Mouse (Mus musculus) CH12.LX (cell line): ENCODE results near the gene Adi1. TPM values are rescaled to one million over a fixed set of nuclear protein-coding genes. Genes with fewer than 3 reads are reported as not detected.

Experiments used
- DNase-seq: peaks from one replicate; pipeline ENCODE4 v3.0.0-alpha.2; 2013; ENCODE audit errors: extremely low read depth
- H3K27ac ChIP-seq: 2 replicates; pipeline ENCODE4 v1.5.1; 2012; ENCODE audit warnings: low read depth, mild to moderate bottlenecking, control low read depth, moderate library complexity; ENCODE audit not compliant: insufficient read depth
- H3K27me3 ChIP-seq: replicated peaks from 2 replicates; pipeline ENCODE3; 2012; ENCODE audit warnings: inconsistent platforms
- H3K36me3 ChIP-seq, 2 experiments: replicated peaks in 1 of 2; 2 replicates each; pipeline versions ENCODE3 to v1.6.1; 2012; ENCODE audit warnings: inconsistent platforms in 1 of 2, low read length in 1 of 2, mild to moderate bottlenecking in 1 of 2, mixed read lengths in 1 of 2, moderate library complexity in 1 of 2; ENCODE audit not compliant: control insufficient read depth in 1 of 2, insufficient read depth in 1 of 2
- H3K4me1 ChIP-seq, 2 experiments: 2 replicates each; pipeline ENCODE4 v1.6.1; 2012; ENCODE audit warnings: inconsistent platforms in 1 of 2, moderate library complexity in 1 of 2; ENCODE audit not compliant: insufficient read depth in 2 of 2, control insufficient read depth in 1 of 2
- H3K4me2 ChIP-seq: 2 replicates; pipeline ENCODE4 v1.6.1; 2012; ENCODE audit warnings: low read depth, mild to moderate bottlenecking, control low read depth; ENCODE audit not compliant: poor library complexity, insufficient read depth, severe bottlenecking
- H3K4me3 ChIP-seq, 3 experiments: fragments of 150-350 bp in 1 of 3; sonication (generic) in 1 of 3; replicated peaks in 1 of 3; 2 replicates each; pipeline versions ENCODE3 to v1.5.1; 2011 to 2012; ENCODE audit warnings: low read depth in 2 of 3, low read length in 2 of 3, mild to moderate bottlenecking in 2 of 3, moderate library complexity in 2 of 3, control low read depth in 1 of 3, improper control_type of control experiment in 1 of 3, inconsistent platforms in 1 of 3, mixed read lengths in 1 of 3; ENCODE audit not compliant: poor library complexity in 1 of 3
- H3K79me2 ChIP-seq: replicated peaks from 2 replicates; pipeline ENCODE4 v1.6.1; 2012; ENCODE audit warnings: mild to moderate bottlenecking, moderate library complexity; ENCODE audit not compliant: control insufficient read depth, poor library complexity, insufficient read depth, severe bottlenecking; ENCODE audit errors: extremely low read depth
- H3K9ac ChIP-seq: 2 replicates; pipeline ENCODE4 v1.6.1; 2012; ENCODE audit warnings: low read depth, mild to moderate bottlenecking, control low read depth, moderate library complexity; ENCODE audit not compliant: insufficient read depth
- H3K9me3 ChIP-seq: replicated peaks from 2 replicates; pipeline ENCODE3; 2012; ENCODE audit warnings: low read length, inconsistent platforms, mixed read lengths
- BHLHE40 ChIP-seq: IDR thresholded peaks from 2 replicates; pipeline ENCODE4 v1.6.1; 2011; ENCODE audit warnings: mild to moderate bottlenecking, low read depth, low read length, improper control_type of control experiment
- CHD2 ChIP-seq: IDR thresholded peaks from 2 replicates; pipeline ENCODE4 v1.6.1; 2011; ENCODE audit warnings: low read length, improper control_type of control experiment
- E2F4 ChIP-seq: IDR thresholded peaks from 2 replicates; pipeline ENCODE4 v1.6.1; 2011; ENCODE audit warnings: low read depth, low read length, improper control_type of control experiment; ENCODE audit not compliant: insufficient replicate concordance
- ETS1 ChIP-seq: conservative IDR thresholded peaks from 2 replicates; pipeline ENCODE4 v1.6.1; 2012; ENCODE audit warnings: low read depth, mild to moderate bottlenecking, inconsistent platforms, low read length, improper control_type of control experiment, moderate library complexity
- HCFC1 ChIP-seq: IDR thresholded peaks from 2 replicates; pipeline ENCODE4 v1.6.1; 2012; ENCODE audit warnings: low read depth, mild to moderate bottlenecking, inconsistent platforms, low read length, improper control_type of control experiment
- IRF4 ChIP-seq: IDR thresholded peaks from 2 replicates; pipeline ENCODE4 v1.6.1; 2014; ENCODE audit warnings: low read depth, mild to moderate bottlenecking, inconsistent platforms, low read length, improper control_type of control experiment
- MAX ChIP-seq: IDR thresholded peaks from 2 replicates; pipeline ENCODE4 v1.6.1; 2011; ENCODE audit warnings: low read length, improper control_type of control experiment
- MAZ ChIP-seq: IDR thresholded peaks from 2 replicates; pipeline ENCODE4 v1.6.1; 2012; ENCODE audit warnings: low read depth, mild to moderate bottlenecking, inconsistent platforms, low read length, improper control_type of control experiment, moderate library complexity
- MXI1 ChIP-seq: IDR thresholded peaks from 2 replicates; pipeline ENCODE4 v1.6.1; 2011; ENCODE audit warnings: mild to moderate bottlenecking, low read depth, low read length, improper control_type of control experiment
- MYC ChIP-seq: IDR thresholded peaks from 2 replicates; pipeline ENCODE4 v1.6.1; 2011; ENCODE audit warnings: low read depth, mild to moderate bottlenecking, improper control_type of control experiment, low read length
- NELFE ChIP-seq: IDR thresholded peaks from 2 replicates; pipeline ENCODE4 v1.6.1; 2011; ENCODE audit warnings: low read depth, low read length, improper control_type of control experiment
- POLR2AphosphoS2 ChIP-seq: IDR thresholded peaks from 2 replicates; pipeline ENCODE4 v1.6.1; 2011; ENCODE audit warnings: low read depth, low read length, improper control_type of control experiment
- RCOR1 ChIP-seq: conservative IDR thresholded peaks from 2 replicates; pipeline ENCODE4 v1.6.1; 2012; ENCODE audit warnings: low read depth, mild to moderate bottlenecking, inconsistent platforms, low read length, improper control_type of control experiment
- SIN3A ChIP-seq: IDR thresholded peaks from 2 replicates; pipeline ENCODE4 v1.6.1; 2012; ENCODE audit warnings: low read length, improper control_type of control experiment, inconsistent platforms
- SMC3 ChIP-seq: IDR thresholded peaks from 2 replicates; pipeline ENCODE4 v1.6.1; 2011; ENCODE audit warnings: low read depth, low read length, improper control_type of control experiment
- TCF12 ChIP-seq: IDR thresholded peaks from 2 replicates; pipeline ENCODE4 v1.6.1; 2014; ENCODE audit warnings: low read depth, mild to moderate bottlenecking, inconsistent platforms, low read length, improper control_type of control experiment
- ZC3H11A ChIP-seq: IDR thresholded peaks from 2 replicates; pipeline ENCODE4 v1.6.1; 2012; ENCODE audit warnings: low read depth, mild to moderate bottlenecking, inconsistent platforms, low read length, improper control_type of control experiment
- ZNF384 ChIP-seq: IDR thresholded peaks from 2 replicates; pipeline ENCODE4 v1.6.1; 2012; ENCODE audit warnings: low read depth, low read length, improper control_type of control experiment, inconsistent platforms
- dilution Hi-C: fragments of 300-500 bp; cut with MboI; formaldehyde crosslinking; loops from 2 replicates; pipeline ENCODE4 v1.14.3; 2020; ENCODE audit warnings: low sequenced_read_pairs; ENCODE audit not compliant: extremely low pct_unique_long_range_greater_than_20kb, extremely low pct_ligation_motif_present
- in situ Hi-C: fragments of 300-500 bp; cut with MboI; formaldehyde crosslinking; loops from 3 replicates; pipeline ENCODE4 v1.14.3; 2019; ENCODE audit warnings: low sequenced_read_pairs, low pct_ligation_motif_present, low pct_unique_long_range_greater_than_20kb, mixed read lengths
- polyA plus RNA-seq: library from polyadenylated mRNA; unstranded; fragments of >175 nt; gene quantifications from 2 replicates; pipeline ENCODE4 v1.2.1, GENCODE M21; 2012; ENCODE audit warnings: low read depth; ENCODE audit not compliant: insufficient read length
- total RNA-seq, 2 experiments: library from RNA; depleted of rRNA; stranded (reverse); fragments of 300-350 nt in 1 of 2; fragments of >200 nt in 1 of 2; gene quantifications; 2 replicates each; pipeline ENCODE4 v1.2.3; 2012 to 2014

Gene Adi1
- total and polyA plus RNA-seq, 3 experiments, result 27.7 to 58.3 (median 37.5) TPM

DNA sequence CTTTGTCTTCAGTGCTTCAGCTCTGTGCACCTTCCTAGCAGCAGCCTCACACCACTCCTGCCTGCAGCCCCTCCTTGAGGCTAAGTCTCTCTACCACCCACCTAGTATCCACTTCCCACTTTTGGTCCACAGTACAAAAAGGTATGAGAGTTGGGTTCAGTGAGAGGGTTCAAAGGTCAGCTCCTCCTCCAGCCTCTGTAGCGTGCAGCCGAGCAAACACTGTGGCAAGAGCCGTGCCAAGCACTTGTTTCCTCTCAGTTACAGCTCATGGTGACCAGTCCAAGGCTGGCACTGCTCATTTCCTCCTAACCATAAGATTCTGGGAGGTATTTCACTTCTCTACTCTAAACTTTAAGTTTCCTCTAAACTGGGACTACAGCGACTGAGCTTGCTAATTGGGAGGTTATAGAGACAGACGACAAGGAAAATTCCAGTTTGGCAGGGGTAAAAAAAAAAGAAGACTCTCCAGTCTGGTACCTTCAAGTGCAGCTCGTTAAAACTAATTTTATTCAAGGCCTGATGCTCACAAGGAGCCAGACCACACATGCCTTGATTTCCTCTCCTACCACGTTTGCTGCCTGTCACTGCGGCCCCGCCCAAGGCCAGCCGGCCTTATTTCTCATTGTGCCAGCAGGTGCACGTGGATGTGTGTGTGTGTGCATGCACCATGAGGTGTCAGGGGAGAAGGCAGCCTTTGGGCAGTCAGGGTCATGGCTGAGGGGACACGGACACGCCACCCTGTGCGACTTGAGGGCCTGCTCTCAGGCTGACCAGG lies 23.0 kb downstream of the Adi1 start:
- Histone ChIP-seq H3K4me3 (no peak overlapping the region), H3K9ac (no peak overlapping the region), H3K27me3 (no peaks in the 10 kb centered on the region), H3K27ac (no peak overlapping the region), H3K9me3 (no peaks in the 10 kb centered on the region), H3K4me1 (peaks cover under 1 to 30% of the 10 kb centered on the region in 2 experiments; a peak in 2 of 4 replicates), H3K36me3 (peaks cover 44 to 83% of the 10 kb centered on the region in 2 experiments), H3K79me2 (no peaks in the 10 kb centered on the region), H3K4me2 (no peak overlapping the region)
- no peak for DNase-seq
- in situ Hi-C loops, result no loop called here
- TF ChIP-seq MYC, result no peak
- no peak for TF ChIP-seq RCOR1
- TF ChIP-seq CHD2, result no peak
- TF ChIP-seq HCFC1, result no peak
- TF ChIP-seq SIN3A, result no peak
- TF ChIP-seq ETS1, result no peak
- TF ChIP-seq NELFE, result no peak
- no peak for TF ChIP-seq E2F4
- TF ChIP-seq IRF4, result no peak
- TF ChIP-seq ZC3H11A, result no peak
- no peak for TF ChIP-seq SMC3
- no peak for TF ChIP-seq ZNF384
- no peak for TF ChIP-seq MAZ
- TF ChIP-seq MAX, result no peak
- TF ChIP-seq POLR2AphosphoS2, result no peak
- TF ChIP-seq MXI1, result no peak
- TF ChIP-seq TCF12, result no peak
- TF ChIP-seq BHLHE40, result no peak
- dilution Hi-C loops, result no loop called here

DNA sequence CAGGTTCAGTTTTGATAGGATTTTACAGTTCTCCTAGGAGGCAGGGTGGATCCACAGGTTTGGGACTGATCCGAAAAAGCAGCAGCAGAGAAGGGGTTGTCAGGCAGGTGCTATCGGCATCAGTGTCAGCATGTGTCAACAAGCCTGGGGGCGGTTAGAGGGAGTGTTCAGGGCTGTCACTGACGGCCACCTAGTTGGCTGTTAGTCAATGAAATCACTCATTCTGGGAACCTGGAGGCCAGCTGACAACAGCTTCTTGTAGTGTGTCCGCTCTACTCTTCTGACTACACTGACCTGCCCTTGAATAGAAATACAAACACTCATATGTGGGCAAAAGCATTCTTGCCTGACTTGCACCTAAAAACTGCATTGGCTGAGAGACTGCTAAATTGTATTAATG lies 24.1 kb downstream of the Adi1 start:
- dilution Hi-C loops (no loop called here), in situ Hi-C loops (no loop called here)
- Histone ChIP-seq H3K4me2 (no peak overlapping the region), H3K4me1 (peaks cover 6 to 41% of the 10 kb centered on the region in 2 experiments), H3K9me3 (no peaks in the 10 kb centered on the region), H3K79me2 (no peaks in the 10 kb centered on the region), H3K4me3 (no peak overlapping the region), H3K27ac (no peak overlapping the region), H3K9ac (no peak overlapping the region), H3K27me3 (no peaks in the 10 kb centered on the region), H3K36me3 (peaks cover 42 to 77% of the 10 kb centered on the region in 2 experiments)
- DNase-seq, result no peak
- no peak for TF ChIP-seq MAZ
